Comparison of ENCODE assay signal across 31 mouse cellular contexts in genomic region chr4:100624656-100625055, GRCm38 (mm10).
"Had no signal": no experiment of that assay in that cellular context is flagged by ENCODE, and none has a peak within 500 bp of the region (broad histone marks: within the 10 kb centered on the region; RNA-seq: fewer than 3 reads in every experiment).

No protein-coding gene starts in this region.

- H3K27ac ChIP-seq: limb, embryonic 10.5 days; limb, embryonic 13.5 days; limb, embryonic 15.5 days; liver, embryonic 12.5 days; liver, embryonic 13.5 days; liver, embryonic 14.5 days; liver, embryonic 15.5 days; lung, embryonic 15.5 days; macrophage; midbrain, embryonic 10.5 days; midbrain, embryonic 12.5 days; midbrain, embryonic 13.5 days; midbrain, embryonic 15.5 days; neural tube, embryonic 12.5 days; neural tube, embryonic 13.5 days had no signal

- DNase-seq: left cerebral cortex, postnatal 4 days; liver; liver, embryonic 13.5 days; liver, postnatal 0 days; lung, adult 18-20 months; lung, adult 2 months; lung, embryonic 14.5 days; lung, postnatal 10 days; lung, postnatal 14 days; lung, postnatal 36 days; lung, postnatal 4 days had no signal

- H3K27me3 ChIP-seq: limb, embryonic 12.5 days; limb, embryonic 13.5 days; limb, embryonic 15.5 days; liver, embryonic 12.5 days; liver, embryonic 13.5 days; liver, embryonic 15.5 days; lung, embryonic 15.5 days; megakaryocyte, embryonic 14.5 days; midbrain, embryonic 12.5 days; midbrain, embryonic 13.5 days; midbrain, embryonic 15.5 days; neural tube, embryonic 12.5 days; neural tube, embryonic 13.5 days had no signal

- H3K36me3 ChIP-seq: limb, embryonic 10.5 days; limb, embryonic 12.5 days; limb, embryonic 13.5 days; limb, embryonic 15.5 days; liver, embryonic 12.5 days; liver, embryonic 13.5 days; liver, embryonic 15.5 days; lung, embryonic 15.5 days; midbrain, embryonic 10.5 days; midbrain, embryonic 12.5 days; midbrain, embryonic 13.5 days; midbrain, embryonic 15.5 days; neural tube, embryonic 12.5 days; neural tube, embryonic 13.5 days had no signal

- H3K4me3 ChIP-seq: limb, embryonic 10.5 days; limb, embryonic 12.5 days; limb, embryonic 13.5 days; limb, embryonic 15.5 days; liver, embryonic 12.5 days; liver, embryonic 13.5 days; liver, embryonic 15.5 days; lung, embryonic 15.5 days; megakaryocyte, embryonic 14.5 days; midbrain, embryonic 10.5 days; midbrain, embryonic 12.5 days; midbrain, embryonic 13.5 days; midbrain, embryonic 15.5 days; myocyte; neural tube, embryonic 12.5 days; neural tube, embryonic 13.5 days had no signal

- H3K9me3 ChIP-seq: limb, embryonic 10.5 days; limb, embryonic 12.5 days; limb, embryonic 13.5 days; limb, embryonic 15.5 days; liver, embryonic 12.5 days; liver, embryonic 13.5 days; liver, embryonic 15.5 days; lung, embryonic 15.5 days; midbrain, embryonic 10.5 days; midbrain, embryonic 12.5 days; midbrain, embryonic 13.5 days; midbrain, embryonic 15.5 days; neural tube, embryonic 12.5 days; neural tube, embryonic 13.5 days had no signal

- H3K9ac ChIP-seq: limb, embryonic 12.5 days; limb, embryonic 13.5 days; limb, embryonic 15.5 days; liver, embryonic 12.5 days; liver, embryonic 13.5 days; liver, embryonic 14.5 days; liver, embryonic 15.5 days; liver, postnatal 0 days; lung, embryonic 14.5 days; lung, embryonic 15.5 days; midbrain, embryonic 12.5 days; midbrain, embryonic 13.5 days; midbrain, embryonic 15.5 days; neural tube, embryonic 12.5 days; neural tube, embryonic 13.5 days had no signal

- H3K4me2 ChIP-seq: limb, embryonic 13.5 days; limb, embryonic 15.5 days; liver, embryonic 11.5 days; liver, embryonic 12.5 days; liver, embryonic 13.5 days; liver, embryonic 15.5 days; lung, embryonic 14.5 days; lung, embryonic 15.5 days; midbrain, embryonic 12.5 days; midbrain, embryonic 13.5 days; midbrain, embryonic 15.5 days; neural tube, embryonic 12.5 days; neural tube, embryonic 13.5 days had no signal

- ATAC-seq: liver, embryonic 12.5 days; liver, postnatal 0 days; lung, postnatal 0 days; midbrain, embryonic 13.5 days; midbrain, embryonic 15.5 days; midbrain, embryonic 16.5 days had no signal

- H3K4me1 ChIP-seq: liver, embryonic 12.5 days; liver, embryonic 13.5 days; liver, embryonic 15.5 days; lung, embryonic 15.5 days; megakaryocyte, embryonic 14.5 days; midbrain, embryonic 12.5 days; midbrain, embryonic 13.5 days; midbrain, embryonic 15.5 days; neural tube, embryonic 12.5 days; neural tube, embryonic 13.5 days had no signal
